Mouse (Mus musculus) embryonic facial prominence, embryonic 12.5 days (tissue): ENCODE results near the gene Syt13. TPM values are rescaled to one million over a fixed set of nuclear protein-coding genes. Genes with fewer than 3 reads are reported as not detected.

Experiments
- ATAC-seq: fragments of 200-750 bp; cut with Nextera tagmentation; 2 replicates; pipeline ENCODE4 v1.8.0; 2017; ENCODE audit not compliant: insufficient number of reproducible peaks, insufficient read depth, low FRiP score, low TSS enrichment
- H3K27ac ChIP-seq: fragments of 300-500 bp; sonication (generic); 2 replicates; pipeline ENCODE4 v1.5.1; 2016; ENCODE audit warnings: mild to moderate bottlenecking
- H3K27me3 ChIP-seq: fragments of 300-500 bp; sonication (generic); 2 replicates; pipeline ENCODE4 v1.6.1; 2016; ENCODE audit warnings: mild to moderate bottlenecking, moderate library complexity
- H3K36me3 ChIP-seq: fragments of 300-500 bp; sonication (generic); 2 replicates; pipeline ENCODE4 v1.6.1; 2016; ENCODE audit warnings: mild to moderate bottlenecking
- H3K4me1 ChIP-seq: fragments of 300-500 bp; sonication (generic); 2 replicates; pipeline ENCODE4 v1.6.1; 2016
- H3K4me2 ChIP-seq: fragments of 300-500 bp; sonication (generic); replicated peaks from 2 replicates; pipeline ENCODE4 v1.6.1; 2016; ENCODE audit warnings: mild to moderate bottlenecking, moderate library complexity
- H3K4me3 ChIP-seq: fragments of 300-500 bp; sonication (generic); 2 replicates; pipeline ENCODE4 v1.5.1; 2016; ENCODE audit warnings: mild to moderate bottlenecking
- H3K9ac ChIP-seq: fragments of 300-500 bp; sonication (generic); 2 replicates; pipeline ENCODE4 v1.6.1; 2016; ENCODE audit warnings: mild to moderate bottlenecking, moderate library complexity
- H3K9me3 ChIP-seq: fragments of 300-500 bp; sonication (generic); 2 replicates; pipeline ENCODE4 v1.6.1; 2016; ENCODE audit warnings: mild to moderate bottlenecking, moderate library complexity
- WGBS: fragments of 180-500 bp; shearing (Covaris S2); methylation state at CpG from one replicate; pipeline ENCODE4 v1.1.7; 2016; 5-methylcytosine and 5-hydroxymethylcytosine counted together
- polyA plus RNA-seq: library from polyadenylated mRNA; unstranded; fragments of >200 nt; fragmentation: Nextera tagmentation; extraction: Ambion mirVana; gene quantifications from 2 replicates; pipeline ENCODE4 v1.2.1, GENCODE M21; 2016

Syt13 gene
- 11.3 and 12.0 TPM in 2 replicates for polyA plus RNA-seq

DNA sequence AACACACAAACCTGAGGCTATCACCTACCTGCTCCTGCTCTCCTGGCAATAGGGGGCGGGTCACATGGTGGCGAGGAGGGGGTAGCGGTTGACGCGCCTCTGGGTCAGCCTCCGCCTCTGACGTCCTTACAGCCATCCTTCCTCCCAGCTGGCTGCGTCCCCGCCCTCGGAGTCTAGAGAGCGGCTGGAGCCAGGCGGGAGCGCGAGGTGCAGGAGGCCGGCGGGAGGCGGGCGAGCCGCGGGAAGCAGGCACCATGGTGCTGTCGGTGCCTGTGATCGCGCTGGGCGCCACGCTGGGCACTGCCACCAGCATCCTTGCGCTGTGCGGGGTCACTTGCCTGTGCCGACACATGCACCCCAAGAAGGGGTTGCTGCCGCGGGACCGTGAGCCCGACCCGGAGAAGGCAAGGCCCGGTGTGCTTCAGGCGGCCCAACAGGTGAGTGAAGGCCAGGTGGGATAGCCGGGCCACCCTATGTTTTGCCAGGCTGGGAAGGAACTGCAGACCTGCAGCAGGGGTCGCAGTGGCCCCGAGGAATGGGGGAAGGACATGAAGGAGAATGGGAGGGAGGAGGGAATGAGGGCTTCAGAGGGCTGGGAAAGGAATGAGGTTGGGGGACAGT, at the start of gene Syt13:
Gene Syt13, plus strand, starts transcription at position 166 of the 621 bp plus-strand sequence.
- Histone ChIP-seq H3K4me2 (peak within 1 kb of the TSS; percentile 71), H3K9ac (peak within 1 kb of the TSS; percentile 38), H3K27ac (no peak within 1 kb of the TSS), H3K9me3 (no peaks in the 10 kb centered on the region), H3K36me3 (no peaks in the 10 kb centered on the region), H3K27me3 (peaks cover 52% of the 10 kb centered on the region), H3K4me1 (peaks cover 19% of the 10 kb centered on the region; the same call in 1 of the 2 replicates), H3K4me3 (peak within 1 kb of the TSS; percentile 37)
- WGBS, result under 1% methylated on average over 38 of the region's 38 CpGs
- peak; percentile 74 for ATAC-seq

DNA sequence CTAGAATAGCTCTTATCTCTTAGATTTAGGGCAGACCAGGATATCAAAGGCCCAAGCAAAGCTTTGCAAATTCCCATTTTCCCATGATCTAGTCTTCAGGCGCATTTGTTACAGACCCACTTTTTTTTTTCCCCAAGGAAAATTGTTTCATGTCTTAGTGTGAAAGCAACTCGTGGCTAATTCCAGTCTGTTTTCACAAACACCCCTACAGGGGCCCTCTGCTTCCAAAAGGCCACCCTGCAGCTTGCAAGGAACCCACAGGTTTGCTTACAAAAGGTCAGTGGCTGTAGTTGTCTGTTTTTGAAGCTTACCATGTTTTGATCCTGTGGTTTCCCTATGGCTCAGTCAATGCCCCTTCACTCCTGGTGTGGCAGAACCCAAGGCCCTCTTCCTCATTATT, 48.3 kb upstream of the Syt13 start:
- no peak for ATAC-seq
- no peak overlapping the region for H3K9ac ChIP-seq
- no peaks in the 10 kb centered on the region for H3K36me3 ChIP-seq
- no peak overlapping the region for H3K4me2 ChIP-seq
- peaks cover 19% of the 10 kb centered on the region for H3K4me1 ChIP-seq
- no peak overlapping the region for H3K4me3 ChIP-seq
- H3K9me3 ChIP-seq, result peaks cover 5% of the 10 kb centered on the region; the same call in 1 of the 2 replicates
- WGBS, result 15% methylated on average over 2 of the region's 2 CpGs
- no peaks in the 10 kb centered on the region for H3K27me3 ChIP-seq
- no peak overlapping the region for H3K27ac ChIP-seq

DNA sequence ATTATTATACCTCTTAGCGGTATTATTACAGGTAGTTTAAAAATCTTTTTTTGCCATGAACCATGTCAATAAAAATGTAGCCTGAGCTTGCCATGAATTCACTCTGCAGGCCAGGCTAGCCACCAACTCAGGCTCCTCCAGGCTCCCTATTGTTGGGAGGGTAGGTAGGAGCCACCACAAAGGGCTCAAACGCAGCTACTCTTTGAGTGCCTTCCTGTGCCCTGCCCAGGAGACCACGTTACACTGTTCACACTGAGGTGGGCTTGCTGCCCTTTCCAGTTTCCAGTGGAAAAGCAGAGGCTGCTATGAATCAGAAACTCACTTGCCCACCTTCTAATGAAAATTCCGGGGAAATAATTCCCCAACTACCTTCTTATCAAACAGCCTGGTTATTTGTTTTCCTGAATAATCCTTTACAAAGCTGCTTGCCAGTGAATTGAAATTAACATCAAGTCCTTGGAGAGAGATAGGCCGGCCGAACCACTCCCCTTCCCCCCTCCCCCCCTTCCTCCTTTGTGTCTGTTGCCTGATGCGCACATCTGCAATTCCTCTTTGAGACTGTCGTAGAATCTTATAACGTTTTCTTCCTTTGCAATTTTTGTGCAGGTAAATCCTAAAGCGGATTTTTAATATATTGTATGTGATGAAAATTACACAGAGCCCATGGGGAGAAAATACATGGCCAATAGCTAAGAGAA, 44.6 kb upstream of the Syt13 start:
- Histone ChIP-seq H3K9me3 (no peaks in the 10 kb centered on the region), H3K27me3 (no peaks in the 10 kb centered on the region), H3K4me1 (peaks cover 19% of the 10 kb centered on the region), H3K9ac (no peak overlapping the region), H3K36me3 (no peaks in the 10 kb centered on the region), H3K4me2 (no peak overlapping the region), H3K4me3 (no peak overlapping the region), H3K27ac (no peak overlapping the region)
- no peak for ATAC-seq
- WGBS, result 16% methylated on average over 10 of the region's 10 CpGs

DNA sequence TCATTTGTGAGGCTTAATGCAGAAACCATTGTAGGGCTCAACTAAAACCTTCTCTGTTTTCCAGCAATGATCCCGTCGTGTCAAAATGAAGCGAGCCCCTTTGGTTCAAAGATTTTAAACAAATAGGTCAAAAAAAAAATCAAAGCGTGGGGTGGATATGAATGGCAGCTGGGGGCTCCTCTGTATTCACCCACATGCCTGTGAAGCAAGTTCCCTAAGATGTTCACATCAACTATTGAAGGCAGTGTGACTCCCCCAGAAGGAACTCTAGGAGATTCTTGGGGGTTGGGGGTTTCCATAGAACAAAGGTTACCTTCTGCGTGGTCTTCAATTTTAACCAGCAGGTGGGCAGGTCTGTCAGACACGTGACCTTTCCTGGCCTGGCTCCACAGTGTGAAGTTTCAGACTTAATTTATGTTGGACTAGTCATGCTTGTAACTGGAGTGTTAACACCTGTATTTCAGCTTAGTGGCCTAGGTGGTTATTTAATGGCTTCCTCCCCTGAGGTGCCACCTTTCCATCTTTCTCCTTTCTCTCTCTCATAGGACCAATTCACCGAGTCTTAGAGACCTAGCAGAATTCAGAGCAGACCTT, 43.7 kb upstream of the Syt13 start:
- H3K36me3 ChIP-seq, result no peaks in the 10 kb centered on the region
- 28% methylated on average over 7 of the region's 7 CpGs for WGBS

DNA sequence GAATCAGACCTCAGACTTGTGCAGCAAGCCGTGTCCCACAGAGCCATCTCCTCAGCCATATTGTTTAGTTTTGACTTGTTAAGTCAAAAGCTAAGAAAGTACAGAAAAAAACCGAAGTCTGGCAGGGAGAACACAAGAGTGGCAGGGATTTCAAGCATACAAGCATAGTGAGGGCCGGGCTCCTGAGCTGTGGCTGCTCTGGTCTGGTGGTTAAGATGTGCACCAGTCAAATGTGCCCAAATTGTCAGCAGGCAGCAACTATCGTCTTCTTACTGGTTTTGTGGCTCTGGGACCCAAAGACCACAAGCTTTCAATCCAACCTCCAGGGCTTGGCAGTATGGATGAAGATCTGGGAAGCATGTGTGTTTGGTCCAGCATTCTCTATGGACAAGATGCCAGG, 42.2 kb upstream of the Syt13 start:
- no peak for ATAC-seq

More for the DNA sequence above, 43.7 kb upstream of the Syt13 start:
- H3K4me3 ChIP-seq, result no peak overlapping the region
- ATAC-seq, result no peak
- no peak overlapping the region for H3K9ac ChIP-seq
- no peaks in the 10 kb centered on the region for H3K9me3 ChIP-seq
- no peak overlapping the region for H3K27ac ChIP-seq
- H3K27me3 ChIP-seq, result no peaks in the 10 kb centered on the region
- H3K4me2 ChIP-seq, result no peak overlapping the region
- peaks cover 16% of the 10 kb centered on the region for H3K4me1 ChIP-seq

DNA sequence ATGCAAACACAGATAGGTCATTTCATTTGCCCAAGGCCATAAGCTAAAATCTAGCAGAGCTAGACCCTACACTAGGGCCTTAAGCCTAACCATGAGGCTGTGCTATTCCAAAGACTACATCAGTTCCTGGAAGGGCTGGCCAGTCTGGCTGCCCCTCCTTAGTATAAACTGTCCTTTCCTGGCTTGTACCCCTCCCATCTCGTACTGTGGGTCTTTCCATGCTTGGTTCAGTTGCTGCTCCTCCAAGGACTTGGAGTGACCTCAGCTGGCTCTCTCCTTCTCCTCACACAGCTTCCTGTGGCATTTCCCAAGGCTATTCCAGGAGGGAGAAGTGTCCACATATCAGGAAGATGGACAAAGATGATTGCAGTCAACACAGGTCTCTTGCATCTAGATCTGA, 40.3 kb upstream of the Syt13 start:
- 72% methylated on average over 1 of the region's 1 CpGs for WGBS
- H3K9me3 ChIP-seq, result no peaks in the 10 kb centered on the region
- H3K27me3 ChIP-seq, result 0 out of 2 replicates have a peak, but pooled peaks cover 3% of the 10 kb centered on the region
- no peak for ATAC-seq
- no peak overlapping the region for H3K27ac ChIP-seq
- H3K9ac ChIP-seq, result no peak overlapping the region
- H3K4me3 ChIP-seq, result no peak overlapping the region
- no peak overlapping the region for H3K4me2 ChIP-seq
- H3K36me3 ChIP-seq, result no peaks in the 10 kb centered on the region
- H3K4me1 ChIP-seq, result peaks cover 10% of the 10 kb centered on the region

More for the DNA sequence above, 42.2 kb upstream of the Syt13 start:
- H3K4me3 ChIP-seq, result no peak overlapping the region
- H3K27ac ChIP-seq, result no peak overlapping the region
- no peak overlapping the region for H3K4me2 ChIP-seq
- no peak overlapping the region for H3K9ac ChIP-seq
- peaks cover 10% of the 10 kb centered on the region for H3K4me1 ChIP-seq
- no peaks in the 10 kb centered on the region for H3K36me3 ChIP-seq
- H3K27me3 ChIP-seq, result no peaks in the 10 kb centered on the region
- 92% methylated on average over 4 of the region's 4 CpGs for WGBS
- H3K9me3 ChIP-seq, result no peaks in the 10 kb centered on the region

DNA sequence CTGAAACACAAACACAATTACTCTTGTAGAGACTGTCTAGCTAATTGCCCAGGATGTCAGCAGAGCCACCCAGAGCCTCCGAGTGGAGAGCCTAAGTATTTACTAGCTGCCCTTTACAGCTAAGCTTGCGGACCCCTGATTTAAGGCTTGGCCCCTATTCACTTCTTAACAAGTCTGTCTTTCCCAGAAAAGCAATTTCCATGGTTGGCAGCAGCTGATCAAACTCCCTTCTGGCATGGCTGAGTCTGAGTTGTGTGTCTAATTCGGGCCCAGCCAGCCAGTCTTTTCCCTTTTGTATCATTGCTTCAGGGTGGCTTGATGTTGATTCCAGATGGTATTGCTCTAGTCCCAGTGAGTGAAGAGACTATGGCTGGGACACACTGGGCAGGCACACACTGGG, 37.4 kb upstream of the Syt13 start:
- Histone ChIP-seq H3K4me2 (no peak overlapping the region), H3K27ac (no peak overlapping the region), H3K27me3 (0 out of 2 replicates have a peak, but pooled peaks cover 3% of the 10 kb centered on the region), H3K9me3 (no peaks in the 10 kb centered on the region), H3K36me3 (no peaks in the 10 kb centered on the region), H3K4me3 (no peak overlapping the region), H3K9ac (no peak overlapping the region), H3K4me1 (no peaks in the 10 kb centered on the region)
- 57% methylated on average over 3 of the region's 3 CpGs for WGBS
- no peak for ATAC-seq

DNA sequence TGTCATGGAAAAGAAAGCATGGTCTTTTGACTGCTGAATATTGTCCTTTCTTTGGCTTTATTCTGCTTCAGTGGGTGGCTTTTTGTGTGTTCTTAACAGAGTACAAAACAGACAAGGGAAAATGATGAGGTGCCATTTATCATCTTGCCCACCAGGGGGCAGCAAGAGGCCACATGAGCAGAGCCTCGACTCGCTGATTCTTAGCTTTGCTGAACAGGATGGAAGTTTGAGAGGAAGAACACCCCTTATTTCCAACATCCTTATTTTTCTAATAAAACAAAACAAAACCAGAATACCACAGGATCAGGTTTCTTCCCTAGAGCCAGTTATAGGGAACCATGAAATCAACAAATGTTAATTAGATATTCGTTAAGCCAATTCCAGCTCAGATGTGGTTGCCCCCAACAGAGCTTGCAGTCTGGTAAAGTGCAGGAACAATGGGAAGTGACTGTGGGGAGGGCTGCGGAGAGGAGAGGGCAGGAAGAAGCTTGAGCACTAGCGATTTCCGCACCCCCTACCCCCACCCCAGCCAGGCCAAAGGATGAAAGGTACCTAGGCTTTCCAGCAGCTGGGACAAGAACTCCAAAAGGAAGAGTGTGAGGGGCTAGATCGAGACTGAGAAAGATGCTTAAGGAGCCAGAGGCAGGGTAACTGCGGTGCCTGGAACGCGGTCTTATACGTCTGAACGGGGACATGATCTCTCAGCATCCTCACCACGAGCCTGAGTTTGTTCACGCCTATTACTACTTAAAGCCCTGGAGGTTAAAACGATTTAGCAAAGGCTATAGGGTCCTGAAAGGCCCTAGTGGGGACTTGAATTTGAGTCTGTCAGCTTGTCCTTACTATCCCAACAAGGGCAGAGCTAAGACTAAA, 31.6 kb upstream of the Syt13 start:
- peaks cover 6% of the 10 kb centered on the region; the same call in 1 of the 2 replicates for H3K4me1 ChIP-seq
- no peaks in the 10 kb centered on the region for H3K36me3 ChIP-seq
- peak overlapping the region; percentile 37; the same call in 1 of the 2 replicates for H3K27ac ChIP-seq
- 3% methylated on average over 15 of the region's 15 CpGs for WGBS
- H3K4me3 ChIP-seq, result no peak overlapping the region
- H3K27me3 ChIP-seq, result 0 out of 2 replicates have a peak, but pooled peaks cover 3% of the 10 kb centered on the region
- no peaks in the 10 kb centered on the region for H3K9me3 ChIP-seq
- no peak overlapping the region for H3K9ac ChIP-seq
- peak; percentile 72; the same call in 1 of the 2 replicates for ATAC-seq
- H3K4me2 ChIP-seq, result peak overlapping the region; percentile 34

DNA sequence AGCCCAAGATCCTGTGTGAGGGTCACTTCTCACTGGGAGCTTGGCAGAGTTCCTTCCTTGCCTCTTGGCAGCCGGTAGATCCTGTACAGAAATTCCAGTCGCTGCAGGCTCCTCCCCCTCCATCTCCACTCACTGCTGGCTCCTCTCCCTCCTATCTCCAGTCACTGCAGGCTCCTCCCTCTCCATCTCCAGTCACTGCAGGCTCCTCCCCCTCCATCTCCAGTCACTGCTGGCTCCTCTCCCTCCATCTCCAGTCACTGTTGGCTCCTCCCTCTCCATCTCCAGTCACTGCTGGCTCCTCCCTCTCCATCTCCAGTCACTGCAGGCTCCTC, 31.0 kb upstream of the Syt13 start:
- Histone ChIP-seq H3K9ac (no peak overlapping the region), H3K36me3 (no peaks in the 10 kb centered on the region), H3K9me3 (no peaks in the 10 kb centered on the region), H3K27ac (peak overlapping the region; percentile 37; the same call in 1 of the 2 replicates), H3K27me3 (0 out of 2 replicates have a peak, but pooled peaks cover 3% of the 10 kb centered on the region), H3K4me3 (no peak overlapping the region), H3K4me1 (peaks cover 6% of the 10 kb centered on the region; the same call in 1 of the 2 replicates), H3K4me2 (peak overlapping the region; percentile 34; the same call in 1 of the 2 replicates)
- no peak for ATAC-seq
- WGBS, result 0% methylated on average over 2 of the region's 2 CpGs

DNA sequence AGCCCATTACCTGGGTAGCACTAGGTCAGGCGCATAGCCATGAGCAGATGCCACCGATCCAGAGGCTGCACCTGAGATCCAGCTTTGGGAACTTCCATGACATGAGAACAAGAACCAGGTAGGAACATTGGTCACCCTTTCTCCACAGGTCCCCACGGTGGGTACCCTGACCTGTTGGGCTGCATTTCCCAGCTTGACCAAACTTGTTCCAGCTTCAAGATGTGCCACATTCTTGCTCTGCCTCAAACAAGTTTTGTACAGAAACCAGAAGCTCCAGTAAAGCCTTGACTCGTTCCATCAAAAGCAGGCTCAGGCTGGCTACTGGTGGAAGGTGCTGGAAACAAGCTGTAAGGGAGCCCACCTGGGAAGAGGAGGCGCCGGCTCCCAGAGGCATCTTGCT, 29.9 kb upstream of the Syt13 start:
- WGBS, result 82% methylated on average over 6 of the region's 6 CpGs
- no peak overlapping the region for H3K4me3 ChIP-seq
- no peak overlapping the region for H3K27ac ChIP-seq
- H3K4me2 ChIP-seq, result no peak overlapping the region
- H3K27me3 ChIP-seq, result no peaks in the 10 kb centered on the region
- H3K9ac ChIP-seq, result no peak overlapping the region
- peaks cover 6% of the 10 kb centered on the region; the same call in 1 of the 2 replicates for H3K4me1 ChIP-seq
- no peaks in the 10 kb centered on the region for H3K9me3 ChIP-seq
- no peaks in the 10 kb centered on the region for H3K36me3 ChIP-seq
- no peak for ATAC-seq

DNA sequence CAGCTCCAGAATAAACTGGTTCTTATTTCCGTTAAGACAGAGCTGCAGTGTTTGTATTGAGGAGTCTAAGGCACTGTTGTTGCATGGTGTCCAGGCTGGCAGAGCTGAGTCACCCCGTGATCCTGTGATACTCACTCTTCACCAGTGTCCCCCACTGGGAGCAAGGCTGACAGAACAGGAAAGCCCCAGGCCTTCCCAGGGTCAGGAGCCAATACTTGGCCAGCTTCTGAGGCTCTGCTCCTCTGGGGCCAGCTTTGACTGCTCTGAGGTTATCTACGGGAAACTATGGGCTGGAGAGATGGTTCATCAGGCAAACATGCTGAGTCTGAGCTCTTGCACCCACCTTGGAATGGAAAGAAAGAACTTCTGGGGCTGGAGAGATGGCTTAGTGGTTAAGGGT, 28.0 kb upstream of the Syt13 start:
- no peak for ATAC-seq
- H3K4me3 ChIP-seq, result no peak overlapping the region
- H3K4me2 ChIP-seq, result no peak overlapping the region
- peaks cover 6% of the 10 kb centered on the region; the same call in 1 of the 2 replicates for H3K4me1 ChIP-seq
- H3K9me3 ChIP-seq, result no peaks in the 10 kb centered on the region
- H3K9ac ChIP-seq, result no peak overlapping the region
- 62% methylated on average over 3 of the region's 3 CpGs for WGBS
- H3K36me3 ChIP-seq, result no peaks in the 10 kb centered on the region
- H3K27me3 ChIP-seq, result no peaks in the 10 kb centered on the region
- no peak overlapping the region for H3K27ac ChIP-seq
